Mouse (Mus musculus) heart, adult 2 months (tissue): ENCODE results near the gene Ostf1.

Source experiments
- CTCF ChIP-seq: fragments of 200-600 bp; IDR thresholded peaks from 2 replicates; pipeline ENCODE4 v1.8.1; 2022; ENCODE audit warnings: antibody characterized with exemption, mild to moderate bottlenecking, moderate library complexity
- EP300 ChIP-seq: fragments of 200-500 bp; IDR thresholded peaks from 2 replicates; pipeline ENCODE4 v1.6.1; 2011; ENCODE audit warnings: low read depth, low read length, control low read depth; ENCODE audit not compliant: insufficient read depth
- POLR2A ChIP-seq: fragments of 200-500 bp; IDR thresholded peaks from 2 replicates; pipeline ENCODE4 v1.6.1; 2011; ENCODE audit warnings: mild to moderate bottlenecking, low read depth, low read length, control low read depth; ENCODE audit not compliant: insufficient read depth

GRCm38 (mm10) chr19:18596876-18597275 lies 34.7 kb downstream of the Ostf1 start:
- TF ChIP-seq CTCF (no peak), POLR2A (no peak), EP300 (no peak)
